Mouse (Mus musculus) liver, adult 2 months (tissue): ENCODE measurements at regions not wholly inside any gene's neighbourhood (a gene's known extent, or its start where the extent isn't known, plus 50 kb on each side); places are given as distances from the start of the nearest gene placed in this dataset.

Experiments used
- CTCF ChIP-seq: fragments of 200-500 bp; IDR thresholded peaks from 2 replicates; pipeline ENCODE4 v1.5.1; 2011; ENCODE audit warnings: low read depth, low read length, control low read depth
- POLR2A ChIP-seq: fragments of 200-500 bp; IDR thresholded peaks from 2 replicates; pipeline ENCODE4 v1.6.1; 2011; ENCODE audit warnings: low read length, control low read depth; ENCODE audit not compliant: insufficient read depth; ENCODE audit errors: extremely low read depth

DNA sequence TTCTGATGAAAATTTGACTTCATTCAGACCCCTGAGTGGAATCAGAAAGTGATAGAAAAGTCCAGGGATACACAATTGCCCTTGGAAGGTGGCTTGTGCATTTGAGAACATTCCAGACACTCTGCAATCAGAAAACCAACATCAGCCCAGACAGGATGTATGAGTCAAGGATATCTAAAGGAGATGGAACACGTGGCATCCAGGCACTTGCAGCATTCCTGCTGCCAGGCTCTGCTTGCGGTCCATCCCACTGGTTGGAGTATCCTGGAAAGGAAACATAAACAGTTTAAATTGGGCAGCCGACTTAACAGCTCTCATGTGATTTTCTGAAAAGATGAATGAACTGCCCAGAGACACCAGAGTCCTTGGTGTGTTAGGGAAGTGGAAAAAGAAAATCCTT is 341.2 kb downstream of the Pdgfc start:
- TF ChIP-seq POLR2A (no peak), CTCF (no peak)
